Mouse (Mus musculus) heart, postnatal 0 days (tissue): ENCODE data around the gene Baz2b.

Source experiments
- CTCF ChIP-seq: IDR thresholded peaks from 2 replicates; pipeline ENCODE4 v1.5.1; 2016; ENCODE audit warnings: antibody characterized with exemption, control low read depth, low read depth
- EP300 ChIP-seq: IDR thresholded peaks from 2 replicates; pipeline ENCODE4 v1.6.1; 2016; ENCODE audit warnings: antibody characterized with exemption, low read depth

DNA sequence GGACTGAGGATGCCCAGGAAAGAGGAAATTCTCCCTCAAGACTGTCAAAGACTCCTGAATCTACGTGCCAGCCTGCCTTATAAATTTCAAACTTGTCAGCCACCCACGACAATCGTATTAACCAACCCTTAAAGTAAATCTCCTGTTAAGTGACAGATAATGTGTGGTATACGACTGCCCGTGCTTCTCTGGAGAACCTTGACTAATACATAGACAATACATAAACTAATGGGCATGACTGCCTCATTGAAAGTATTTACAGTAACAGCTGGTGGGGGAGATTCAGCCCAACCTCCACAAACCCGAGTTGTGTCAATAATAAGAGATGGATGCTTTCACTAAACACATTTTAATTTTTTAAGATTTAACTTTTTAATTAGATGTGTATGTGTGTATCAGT is 3.8 kb downstream of the Baz2b start:
- TF ChIP-seq CTCF (no peak), EP300 (no peak)
